Mouse (Mus musculus): ENCODE data around the gene Psat1. TPM values are rescaled to one million over a fixed set of nuclear protein-coding genes. Genes with fewer than 3 reads are reported as not detected.

The Psat1 gene
- polyA plus RNA-seq, 1 experiment from 2014 or later = 96.2 TPM

- no peak for ATAC-seq (ENCODE audit: low FRiP score, low read depth)
- Histone ChIP-seq H3K27me3 (replicated peaks) (no peaks in the 10 kb centered on the region), H3K9ac (no peak overlapping the region), H3K36me3 (peaks cover 24% of the 10 kb centered on the region), H3K27ac (no peak overlapping the region), H3K4me3 (no peak overlapping the region), H3K4me1 (peaks cover 10% of the 10 kb centered on the region), H3K9me3 (no peaks in the 10 kb centered on the region), H3K4me2 (replicated peaks) (no peak overlapping the region)
- 95% methylated on average over 7 of the region's 7 CpGs for WGBS
Measured at GRCm38 (mm10) chr19:15919336-15919735, 27.8 kb downstream of the Psat1 start.

- peaks cover 37% of the 10 kb centered on the region for H3K36me3 ChIP-seq
- peaks cover 3% of the 10 kb centered on the region for H3K4me1 ChIP-seq
- H3K4me2 ChIP-seq (replicated peaks) = no peak overlapping the region
- no peak for ATAC-seq (ENCODE audit: low FRiP score, low read depth)
- H3K27me3 ChIP-seq (replicated peaks) = no peaks in the 10 kb centered on the region
- H3K4me3 ChIP-seq = no peak overlapping the region
- no peak overlapping the region for H3K9ac ChIP-seq
- no peaks in the 10 kb centered on the region for H3K9me3 ChIP-seq
- WGBS = 96% methylated on average over 7 of the region's 7 CpGs
- no peak overlapping the region for H3K27ac ChIP-seq
Measured at GRCm38 (mm10) chr19:15918111-15918510, 29.0 kb downstream of the Psat1 start.

GRCm38 (mm10) chr19:15913249-15913997, 33.7 kb downstream of the Psat1 start:
- Histone ChIP-seq H3K27ac (no peak overlapping the region), H3K4me3 (no peak overlapping the region), H3K27me3 (replicated peaks) (no peaks in the 10 kb centered on the region), H3K36me3 (peaks cover 55% of the 10 kb centered on the region), H3K4me2 (replicated peaks) (no peak overlapping the region), H3K4me1 (no peaks in the 10 kb centered on the region), H3K9ac (no peak overlapping the region), H3K9me3 (no peaks in the 10 kb centered on the region)
- WGBS = 94% methylated on average over 9 of the region's 9 CpGs
- no peak for ATAC-seq (ENCODE audit: low FRiP score, low read depth)

- Histone ChIP-seq H3K9me3 (no peaks in the 10 kb centered on the region), H3K9ac (no peak overlapping the region), H3K27me3 (replicated peaks) (no peaks in the 10 kb centered on the region), H3K4me1 (no peaks in the 10 kb centered on the region), H3K36me3 (peaks cover 57% of the 10 kb centered on the region), H3K27ac (no peak overlapping the region), H3K4me3 (no peak overlapping the region), H3K4me2 (replicated peaks) (no peak overlapping the region)
- 88% methylated on average over 5 of the region's 5 CpGs for WGBS
- ATAC-seq (ENCODE audit: low FRiP score, low read depth) = no peak
Measured at GRCm38 (mm10) chr19:15911441-15911840, 35.7 kb downstream of the Psat1 start.

- Histone ChIP-seq H3K9ac (no peak overlapping the region), H3K36me3 (peaks cover 61% of the 10 kb centered on the region), H3K27me3 (replicated peaks) (no peaks in the 10 kb centered on the region), H3K9me3 (no peaks in the 10 kb centered on the region), H3K27ac (no peak overlapping the region), H3K4me1 (no peaks in the 10 kb centered on the region), H3K4me3 (no peak overlapping the region), H3K4me2 (replicated peaks) (no peak overlapping the region)
- WGBS = 93% methylated on average over 3 of the region's 3 CpGs
- ATAC-seq (ENCODE audit: low FRiP score, low read depth) = no peak
Measured at GRCm38 (mm10) chr19:15910987-15911386, 36.1 kb downstream of the Psat1 start.

GRCm38 (mm10) chr19:15910488-15910887, 36.6 kb downstream of the Psat1 start:
- Histone ChIP-seq H3K9ac (no peak overlapping the region), H3K4me3 (no peak overlapping the region), H3K9me3 (no peaks in the 10 kb centered on the region), H3K36me3 (peaks cover 66% of the 10 kb centered on the region), H3K4me1 (no peaks in the 10 kb centered on the region), H3K27ac (no peak overlapping the region), H3K27me3 (replicated peaks) (no peaks in the 10 kb centered on the region), H3K4me2 (replicated peaks) (no peak overlapping the region)
- ATAC-seq (ENCODE audit: low FRiP score, low read depth) = no peak
- 97% methylated on average over 1 of the region's 1 CpGs for WGBS

- H3K4me3 ChIP-seq = no peak overlapping the region
- WGBS = 73% methylated on average over 5 of the region's 5 CpGs
- H3K4me1 ChIP-seq = peaks cover 10% of the 10 kb centered on the region
Measured at GRCm38 (mm10) chr19:15908016-15908415, 39.1 kb downstream of the Psat1 start.

GRCm38 (mm10) chr19:15904734-15905133, 42.4 kb downstream of the Psat1 start:
- no peak for ATAC-seq (ENCODE audit: low FRiP score, low read depth)
- no peak overlapping the region for H3K27ac ChIP-seq
- no peak overlapping the region for H3K4me2 ChIP-seq (replicated peaks)
- WGBS = 92% methylated on average over 4 of the region's 4 CpGs
- H3K9me3 ChIP-seq = no peaks in the 10 kb centered on the region
- H3K4me3 ChIP-seq = no peak overlapping the region
- H3K36me3 ChIP-seq = peaks cover 44% of the 10 kb centered on the region
- H3K9ac ChIP-seq = no peak overlapping the region
- H3K4me1 ChIP-seq = peaks cover 10% of the 10 kb centered on the region
- no peaks in the 10 kb centered on the region for H3K27me3 ChIP-seq (replicated peaks)

More at GRCm38 (mm10) chr19:15908016-15908415, 39.1 kb downstream of the Psat1 start:
- peaks cover 54% of the 10 kb centered on the region for H3K36me3 ChIP-seq
- H3K27me3 ChIP-seq (replicated peaks) = no peaks in the 10 kb centered on the region
- no peak overlapping the region for H3K4me2 ChIP-seq (replicated peaks)
- no peak for ATAC-seq (ENCODE audit: low FRiP score, low read depth)
- H3K27ac ChIP-seq = no peak overlapping the region
- H3K9ac ChIP-seq = no peak overlapping the region
- no peaks in the 10 kb centered on the region for H3K9me3 ChIP-seq

GRCm38 (mm10) chr19:15903508-15904480, 43.3 kb downstream of the Psat1 start:
- Histone ChIP-seq H3K4me1 (peaks cover 10% of the 10 kb centered on the region), H3K4me2 (replicated peaks) (peak overlapping the region; percentile 30), H3K9ac (no peak overlapping the region), H3K4me3 (no peak overlapping the region), H3K27me3 (replicated peaks) (no peaks in the 10 kb centered on the region), H3K36me3 (peaks cover 35% of the 10 kb centered on the region), H3K27ac (0 out of 2 replicates have a peak overlapping the region, but pooled peaks have one; percentile 26), H3K9me3 (no peaks in the 10 kb centered on the region)
- 43% methylated on average over 20 of the region's 20 CpGs for WGBS
- peak; percentile 62; the same call in 1 of the 2 replicates for ATAC-seq (ENCODE audit: low FRiP score, low read depth)

- no peaks in the 10 kb centered on the region for H3K27me3 ChIP-seq (replicated peaks)
- no peak overlapping the region for H3K4me3 ChIP-seq
- no peak overlapping the region for H3K9ac ChIP-seq
- no peaks in the 10 kb centered on the region for H3K36me3 ChIP-seq
- H3K9me3 ChIP-seq = no peaks in the 10 kb centered on the region
- 85% methylated on average over 3 of the region's 3 CpGs for WGBS
- ATAC-seq (ENCODE audit: low FRiP score, low read depth) = no peak
- no peak overlapping the region for H3K4me2 ChIP-seq (replicated peaks)
- no peak overlapping the region for H3K27ac ChIP-seq
- H3K4me1 ChIP-seq = no peaks in the 10 kb centered on the region
Measured at GRCm38 (mm10) chr19:15895681-15896080, 51.5 kb downstream of the Psat1 start.

GRCm38 (mm10) chr19:15892146-15892545, 55.0 kb downstream of the Psat1 start:
- no peak overlapping the region for H3K4me3 ChIP-seq
- H3K27me3 ChIP-seq (replicated peaks) = no peaks in the 10 kb centered on the region
- H3K4me2 ChIP-seq (replicated peaks) = no peak overlapping the region
- no peaks in the 10 kb centered on the region for H3K4me1 ChIP-seq
- no peak overlapping the region for H3K9ac ChIP-seq
- ATAC-seq (ENCODE audit: low FRiP score, low read depth) = no peak
- no peaks in the 10 kb centered on the region for H3K36me3 ChIP-seq
- H3K9me3 ChIP-seq = no peaks in the 10 kb centered on the region
- 95% methylated on average over 4 of the region's 4 CpGs for WGBS
- no peak overlapping the region for H3K27ac ChIP-seq

GRCm38 (mm10) chr19:15888466-15888865, 58.7 kb downstream of the Psat1 start:
- no peak overlapping the region for H3K27ac ChIP-seq
- ATAC-seq (ENCODE audit: low FRiP score, low read depth) = no peak
- no peaks in the 10 kb centered on the region for H3K9me3 ChIP-seq
- no peak overlapping the region for H3K4me3 ChIP-seq
- H3K36me3 ChIP-seq = no peaks in the 10 kb centered on the region
- no peak overlapping the region for H3K4me2 ChIP-seq (replicated peaks)
- H3K27me3 ChIP-seq (replicated peaks) = no peaks in the 10 kb centered on the region
- no peak overlapping the region for H3K9ac ChIP-seq
- 92% methylated on average over 4 of the region's 4 CpGs for WGBS
- H3K4me1 ChIP-seq = no peaks in the 10 kb centered on the region

Data from neural tube, embryonic 12.5 days (tissue).